Mouse (Mus musculus) intestine, postnatal 0 days (tissue): Measurements from ENCODE around the gene March1. TPM values are rescaled to one million over a fixed set of nuclear protein-coding genes. Genes with fewer than 3 reads are reported as not detected.

Experiments used
- ATAC-seq: fragments of 200-750 bp; cut with Nextera tagmentation; 2 replicates; pipeline ENCODE4 v1.8.0; 2017; ENCODE audit warnings: mild to moderate bottlenecking, moderate TSS enrichment, moderate library complexity
- H3K27ac ChIP-seq: fragments of 300-500 bp; sonication (generic); 2 replicates; pipeline ENCODE4 v1.5.1; 2014; ENCODE audit warnings: mild to moderate bottlenecking, low read depth, low read length, moderate library complexity
- H3K27me3 ChIP-seq: fragments of 300-500 bp; sonication (generic); replicated peaks from 2 replicates; pipeline ENCODE4 v1.6.1; 2014; ENCODE audit warnings: low read length, mixed read lengths; ENCODE audit not compliant: control insufficient read depth, insufficient read depth
- H3K36me3 ChIP-seq: fragments of 300-500 bp; sonication (generic); 2 replicates; pipeline ENCODE4 v1.6.1; 2014; ENCODE audit warnings: mild to moderate bottlenecking, moderate library complexity; ENCODE audit not compliant: control insufficient read depth, insufficient read depth
- H3K4me1 ChIP-seq: fragments of 300-500 bp; sonication (generic); replicated peaks from 2 replicates; pipeline ENCODE4 v1.6.1; 2014; ENCODE audit warnings: antibody characterized with exemption, low read length, mixed read lengths; ENCODE audit not compliant: control insufficient read depth, insufficient read depth
- H3K4me2 ChIP-seq: fragments of 300-500 bp; sonication (generic); replicated peaks from 2 replicates; pipeline ENCODE4 v1.6.1; 2014; ENCODE audit warnings: low read depth, mild to moderate bottlenecking, moderate library complexity
- H3K4me3 ChIP-seq: fragments of 300-500 bp; sonication (generic); 2 replicates; pipeline ENCODE4 v1.5.1; 2014; ENCODE audit warnings: low read depth, low read length
- H3K9ac ChIP-seq: fragments of 300-500 bp; sonication (generic); 2 replicates; pipeline ENCODE4 v1.6.1; 2014; ENCODE audit warnings: mild to moderate bottlenecking, low read depth, low read length
- H3K9me3 ChIP-seq: fragments of 300-500 bp; sonication (generic); 2 replicates; pipeline ENCODE4 v1.6.1; 2016; ENCODE audit warnings: mixed run types; ENCODE audit not compliant: control insufficient read depth
- CTCF ChIP-seq: sonication (generic); IDR thresholded peaks from 2 replicates; pipeline ENCODE4 v1.5.1; 2016; ENCODE audit warnings: low read depth, mild to moderate bottlenecking, control low read depth, antibody characterized with exemption, moderate library complexity
- WGBS: fragments of 180-500 bp; shearing (Covaris S2); extraction: QIAGEN DNeasy Blood & Tissue Kit; methylation state at CpG from one replicate; pipeline ENCODE4 v1.1.7; 2014; 5-methylcytosine and 5-hydroxymethylcytosine counted together
- polyA plus RNA-seq: library from polyadenylated mRNA; unstranded; fragments of >200 nt; fragmentation: Nextera tagmentation; extraction: Ambion mirVana; gene quantifications from 2 replicates; pipeline ENCODE4 v1.2.1, GENCODE M21; 2015

March1 gene
- polyA plus RNA-seq, 1 experiment from 2014 or later = 0.51 TPM

DNA sequence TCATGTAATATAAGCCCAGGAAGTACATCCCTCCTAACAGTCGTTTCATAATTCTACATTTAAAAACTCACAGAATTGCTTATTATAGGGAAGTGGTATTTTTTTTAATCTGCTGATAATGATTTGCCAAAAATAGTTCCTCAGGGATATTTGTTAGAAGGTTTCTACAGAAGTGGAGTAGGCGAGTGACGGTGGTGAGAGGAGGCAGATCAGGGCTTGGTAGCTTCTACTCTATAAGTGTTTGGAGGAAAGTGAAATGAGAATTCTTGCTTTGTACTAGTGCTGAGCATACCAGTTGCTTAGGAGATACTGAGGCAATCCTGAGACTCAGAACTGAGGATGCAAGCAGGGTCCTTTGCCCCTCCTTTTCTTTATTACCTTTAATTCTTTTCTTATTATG, 476.5 kb downstream of the March1 start:
- whole genome bisulfite sequencing = 84% methylated on average over 3 of the region's 3 CpGs
- H3K4me2 ChIP-seq = no peak overlapping the region
- ATAC-seq = no peak
- H3K27me3 ChIP-seq = no peaks in the 10 kb centered on the region
- H3K36me3 ChIP-seq = no peaks in the 10 kb centered on the region
- TF ChIP-seq CTCF = no peak
- H3K9ac ChIP-seq = no peak overlapping the region
- no peaks in the 10 kb centered on the region for H3K9me3 ChIP-seq
- H3K27ac ChIP-seq = no peak overlapping the region
- no peaks in the 10 kb centered on the region for H3K4me1 ChIP-seq
- no peak overlapping the region for H3K4me3 ChIP-seq

- Histone ChIP-seq H3K9me3 (no peaks in the 10 kb centered on the region), H3K4me3 (no peak overlapping the region), H3K4me2 (no peak overlapping the region), H3K36me3 (no peaks in the 10 kb centered on the region), H3K27ac (no peak overlapping the region), H3K27me3 (no peaks in the 10 kb centered on the region), H3K9ac (no peak overlapping the region), H3K4me1 (no peaks in the 10 kb centered on the region)
- WGBS = 82% methylated on average over 1 of the region's 1 CpGs
- TF ChIP-seq CTCF = no peak
- ATAC-seq = no peak
Measured at GRCm38 (mm10) chr8:66098148-66098547, 480.4 kb downstream of the March1 start.

DNA sequence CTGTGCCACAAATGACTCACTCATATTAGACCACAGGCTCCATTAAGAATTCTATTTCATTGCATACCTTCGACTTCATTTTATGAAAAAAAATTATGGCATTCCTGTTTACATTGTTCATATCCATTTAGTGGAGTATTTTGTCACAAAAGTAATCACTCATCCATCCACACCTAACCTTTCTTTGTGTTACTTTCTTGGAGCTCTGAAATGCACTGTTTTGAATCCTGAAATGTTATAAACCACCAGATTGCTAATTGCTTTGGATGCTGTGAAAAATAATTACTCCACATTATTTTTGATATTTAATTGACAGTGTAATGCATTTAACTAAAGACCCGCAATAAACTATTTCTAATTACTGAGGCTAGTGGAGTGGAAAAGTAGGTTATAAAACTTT, 501.6 kb downstream of the March1 start:
- H3K27ac ChIP-seq = no peak overlapping the region
- H3K9ac ChIP-seq = no peak overlapping the region
- no peak overlapping the region for H3K4me2 ChIP-seq
- no peaks in the 10 kb centered on the region for H3K36me3 ChIP-seq
- no peaks in the 10 kb centered on the region for H3K27me3 ChIP-seq
- no peaks in the 10 kb centered on the region for H3K9me3 ChIP-seq
- no peak overlapping the region for H3K4me3 ChIP-seq
- no peak for TF ChIP-seq CTCF
- 62% methylated on average over 2 of the region's 2 CpGs for WGBS
- no peak for ATAC-seq
- H3K4me1 ChIP-seq = no peaks in the 10 kb centered on the region

DNA sequence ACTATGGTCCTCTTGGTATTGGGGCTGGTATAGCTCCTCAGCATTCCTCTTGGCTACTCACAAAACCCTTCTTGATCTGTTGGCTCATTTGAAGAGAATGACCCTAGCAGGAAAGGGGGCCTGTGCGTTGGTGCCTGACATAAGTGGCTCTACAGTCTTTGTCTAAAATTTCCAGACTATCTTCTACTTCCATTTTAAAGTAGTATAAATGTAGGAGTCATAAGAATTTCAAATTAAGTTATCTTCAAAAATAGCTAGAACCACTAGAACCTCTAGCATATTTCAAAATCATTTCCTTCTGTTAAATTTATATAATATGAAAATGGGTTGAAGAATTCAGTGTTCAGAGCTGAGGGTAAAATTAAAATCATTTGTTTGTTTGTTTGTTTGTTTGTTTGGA, 541.9 kb downstream of the March1 start:
- no peaks in the 10 kb centered on the region for H3K27me3 ChIP-seq
- no peaks in the 10 kb centered on the region for H3K36me3 ChIP-seq
- no peak overlapping the region for H3K9ac ChIP-seq
- 90% methylated on average over 1 of the region's 1 CpGs for WGBS
- no peak overlapping the region for H3K27ac ChIP-seq
- H3K4me2 ChIP-seq = no peak overlapping the region
- no peak overlapping the region for H3K4me3 ChIP-seq
- no peak for ATAC-seq
- no peaks in the 10 kb centered on the region for H3K9me3 ChIP-seq
- no peak for TF ChIP-seq CTCF
- no peaks in the 10 kb centered on the region for H3K4me1 ChIP-seq

GRCm38 (mm10) chr8:66166835-66167234, 549.1 kb downstream of the March1 start:
- Histone ChIP-seq H3K4me2 (no peak overlapping the region), H3K4me3 (no peak overlapping the region), H3K4me1 (no peaks in the 10 kb centered on the region), H3K36me3 (no peaks in the 10 kb centered on the region), H3K27ac (no peak overlapping the region), H3K27me3 (no peaks in the 10 kb centered on the region), H3K9ac (no peak overlapping the region), H3K9me3 (no peaks in the 10 kb centered on the region)
- TF ChIP-seq CTCF = no peak
- WGBS = 42% methylated on average over 1 of the region's 1 CpGs
- no peak for ATAC-seq

GRCm38 (mm10) chr8:66167405-66168173, 549.9 kb downstream of the March1 start:
- H3K4me3 ChIP-seq = no peak overlapping the region
- no peak for ATAC-seq
- WGBS = 68% methylated on average over 2 of the region's 2 CpGs

More at GRCm38 (mm10) chr8:66167405-66168173, 549.9 kb downstream of the March1 start:
- Histone ChIP-seq H3K4me1 (no peaks in the 10 kb centered on the region), H3K36me3 (no peaks in the 10 kb centered on the region), H3K27ac (no peak overlapping the region), H3K9ac (no peak overlapping the region), H3K9me3 (no peaks in the 10 kb centered on the region), H3K4me2 (no peak overlapping the region), H3K27me3 (no peaks in the 10 kb centered on the region)
- no peak for TF ChIP-seq CTCF
